Mouse (Mus musculus): ENCODE results near the gene Vps37b.

DNA sequence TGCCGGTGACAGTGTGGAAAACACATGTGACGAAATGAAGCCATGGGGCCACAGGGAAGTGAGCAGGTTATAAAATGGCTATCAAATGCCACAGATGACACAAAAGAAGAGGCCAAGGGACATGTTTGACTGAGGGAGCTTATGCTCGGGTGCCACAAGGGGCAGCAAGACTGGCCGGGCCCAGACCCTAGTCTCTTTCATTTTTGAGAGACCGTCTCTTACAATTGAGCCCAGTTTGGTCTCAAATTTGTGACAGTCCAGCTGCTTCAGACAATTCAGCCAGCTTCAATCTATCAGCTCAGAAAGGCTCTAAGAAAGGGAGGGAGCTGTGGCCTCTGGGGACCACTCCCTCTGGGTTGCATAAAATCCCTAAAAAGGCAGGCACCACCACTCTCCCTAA, 5.5 kb downstream of the Vps37b start:
- TF ChIP-seq CTCF (conservative IDR thresholded peaks at IDR 0.05; ENCODE audit: low read length) (no peak), POU5F1 (IDR thresholded peaks at IDR 0.05; ENCODE audit: borderline replicate concordance, low read length) (no peak)
